Mouse (Mus musculus): ENCODE results near the gene Psme2.

Psme2 gene

GRCm38 (mm10) chr14:55590748-55591330 lies at the start of gene Psme2:
Gene Psme2, minus strand, starts transcription at chr14:55591113.
- DNase-seq (ENCODE audit: low spot score in 2 of 2), result peak; percentile 90 to 95

DNA sequence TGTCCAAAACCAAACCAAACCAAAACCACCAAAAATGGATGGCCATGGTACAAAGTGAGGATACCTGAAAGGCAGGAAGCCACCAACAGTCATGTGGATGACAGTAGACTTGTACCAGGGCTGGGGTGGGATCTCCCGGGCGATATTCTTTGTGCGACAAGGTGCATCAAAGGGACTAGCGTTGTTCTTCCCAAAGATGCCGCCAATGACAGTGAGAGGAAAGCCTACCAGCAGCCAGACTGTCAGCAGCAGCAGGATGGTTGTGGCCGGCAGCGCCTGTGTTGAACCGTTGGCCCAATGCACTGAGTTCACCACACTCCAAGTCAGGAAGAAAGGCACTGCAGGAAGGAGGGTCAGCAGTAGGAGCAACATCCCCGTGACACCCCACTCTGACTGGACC lies 46.9 kb upstream of the Psme2 start, which contains the start of gene Gm49378:
Gene Gm49378, minus strand, starts transcription at position 101 of the 400 bp plus-strand sequence.
- no peak for DNase-seq (ENCODE audit: low spot score in 2 of 2)

DNA sequence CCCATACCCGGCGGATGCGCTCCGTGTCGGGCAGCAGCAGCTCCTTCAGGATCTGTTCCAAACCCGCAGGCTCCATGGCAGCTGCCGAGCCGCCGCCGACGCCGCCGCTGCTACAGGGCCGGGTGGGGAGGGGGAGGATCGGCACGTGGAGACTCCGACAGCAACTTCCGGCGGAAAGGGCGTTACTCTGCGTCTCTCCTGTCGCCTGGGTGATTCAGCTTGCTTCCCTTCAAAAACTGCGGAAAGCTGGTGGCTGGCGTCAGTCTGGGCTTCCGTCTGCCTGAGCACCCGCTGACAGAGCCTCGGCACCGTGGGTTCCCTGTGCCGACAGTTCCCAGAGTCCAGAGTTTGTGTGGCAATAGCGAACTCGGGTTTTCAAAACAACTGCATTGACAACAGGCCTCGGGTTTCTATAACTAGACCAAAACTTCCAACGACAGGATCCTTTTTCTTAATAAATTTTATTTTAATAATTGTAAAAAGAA lies 44.7 kb upstream of the Psme2 start, which contains the start of gene Ipo4:
Gene Ipo4, minus strand, starts transcription at position 435 of the 485 bp plus-strand sequence.
- DNase-seq (ENCODE audit: low spot score in 2 of 2), result peak; percentile 75 to 89

DNA sequence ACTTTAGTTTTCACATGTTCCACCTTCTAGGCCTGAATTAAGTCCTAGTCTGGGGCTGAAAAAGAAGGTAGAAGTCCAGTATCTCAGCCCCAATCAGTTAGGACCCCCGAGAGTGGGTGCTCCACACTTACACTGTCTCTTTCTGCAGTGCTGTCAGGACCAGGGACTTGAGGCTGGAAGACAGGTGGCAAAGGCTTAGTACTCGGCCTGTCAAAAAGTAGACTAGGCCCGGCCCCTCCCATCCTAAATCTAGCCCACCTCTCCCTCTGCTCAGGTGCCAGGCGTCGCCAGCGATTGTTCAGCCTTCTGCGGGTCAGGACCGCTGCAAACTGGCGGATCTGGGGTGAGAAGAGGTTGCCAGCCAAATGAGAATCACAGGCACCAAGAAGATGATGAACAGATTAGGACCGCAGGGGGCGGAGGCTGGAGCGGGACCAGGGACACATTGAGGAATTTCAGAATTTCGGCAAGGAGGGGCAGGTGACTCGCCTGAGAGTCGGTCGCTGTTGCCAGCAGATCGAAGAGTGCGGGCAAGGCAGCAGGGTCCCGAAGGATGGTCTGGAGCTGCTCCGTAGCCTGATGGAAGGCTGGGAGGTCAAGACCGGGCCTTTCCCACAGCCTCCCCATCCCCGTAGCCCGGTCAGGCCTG lies 44.1 kb upstream of the Psme2 start:
- DNase-seq (ENCODE audit: low spot score in 2 of 2), result no peak

GRCm38 (mm10) chr14:55629312-55629711 lies 38.4 kb upstream of the Psme2 start:
- DNase-seq (ENCODE audit: low spot score in 2 of 2), result peak in 1 of 2 experiments; percentile 53

GRCm38 (mm10) chr14:55628077-55628827 lies 37.3 kb upstream of the Psme2 start:
- DNase-seq (ENCODE audit: low spot score in 2 of 2), result no peak

- no peak for DNase-seq (ENCODE audit: low spot score in 2 of 2)
These were observed 27.7 kb upstream of the Psme2 start for GRCm38 (mm10) chr14:55618486-55619195.

DNA sequence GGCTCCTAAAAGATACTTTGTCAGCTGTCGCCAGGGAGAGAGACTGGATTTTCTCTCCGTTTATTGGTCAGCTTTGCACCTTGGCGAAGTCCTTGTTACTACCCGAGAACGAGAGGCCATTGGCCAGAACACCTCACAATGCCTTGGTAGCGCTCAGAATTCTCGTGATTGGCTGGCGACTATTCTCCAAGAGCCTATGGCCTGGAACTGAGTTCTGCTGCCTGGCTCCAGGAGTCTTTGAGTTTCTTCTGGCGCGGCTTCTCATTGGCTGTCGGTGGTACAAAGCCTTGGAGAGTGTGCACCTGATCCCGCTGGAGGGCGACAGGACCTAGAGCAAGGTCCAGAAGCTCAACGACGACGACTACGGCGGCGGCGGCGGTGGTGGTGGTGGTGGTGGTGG lies 26.9 kb upstream of the Psme2 start, which contains the start of gene Rec8:
Gene Rec8, plus strand, starts transcription at position 216 of the 400 bp plus-strand sequence.
- no peak for DNase-seq (ENCODE audit: low spot score in 2 of 2)

- DNase-seq (ENCODE audit: low spot score in 2 of 2), result no peak
These were observed 25.9 kb upstream of the Psme2 start for GRCm38 (mm10) chr14:55616844-55617243.

DNA sequence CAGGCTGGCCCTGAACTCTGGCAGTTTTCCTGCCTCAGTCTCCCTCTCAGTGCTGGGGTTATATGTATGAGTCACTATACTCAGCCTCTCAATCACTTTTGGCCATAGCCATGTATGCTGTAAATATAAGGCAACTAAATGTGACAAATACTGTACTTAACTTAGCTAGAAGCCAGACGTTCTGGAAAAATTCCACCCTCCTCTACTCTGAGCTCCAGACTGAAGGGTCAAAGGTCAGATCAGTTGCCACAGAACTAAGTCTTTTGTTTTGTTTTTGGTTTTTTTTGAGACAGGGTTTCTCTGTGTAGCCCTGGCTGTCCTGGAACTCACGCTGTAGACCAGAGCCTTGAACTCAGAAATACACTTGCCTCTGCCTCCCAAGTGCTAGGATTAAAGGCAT lies 25.0 kb upstream of the Psme2 start:
- DNase-seq (ENCODE audit: low spot score in 2 of 2), result no peak

DNA sequence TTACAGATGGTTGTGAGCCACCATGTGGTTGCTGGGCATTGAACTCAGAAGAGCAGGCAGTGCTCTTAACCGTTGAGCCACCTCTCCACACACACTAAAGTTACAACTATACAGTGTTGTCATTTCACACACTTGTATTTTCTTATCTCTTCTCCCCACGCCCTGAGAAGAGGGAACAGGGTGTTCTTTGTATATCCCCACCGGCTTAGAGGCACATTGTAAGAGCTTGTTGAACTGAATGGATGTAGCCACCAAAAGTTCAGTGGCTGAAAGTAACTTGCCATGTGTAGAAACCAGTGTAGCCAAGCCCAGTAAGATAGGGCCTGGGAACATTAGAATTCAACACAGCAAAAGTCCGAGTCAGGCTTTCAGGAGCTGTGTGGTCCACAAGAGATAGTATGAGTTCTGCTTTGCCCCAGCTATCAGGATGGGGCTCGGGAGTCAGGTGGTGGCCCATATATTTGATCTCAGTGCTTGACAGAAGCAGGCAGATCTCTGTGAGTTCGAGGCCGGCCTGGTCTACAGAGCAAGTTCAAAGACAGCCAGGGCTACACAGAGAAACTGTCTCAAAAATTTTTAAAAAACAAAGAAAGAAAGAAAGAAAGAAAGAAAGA lies 23.8 kb upstream of the Psme2 start:
- DNase-seq (ENCODE audit: low spot score in 2 of 2), result no peak

- DNase-seq (ENCODE audit: low spot score in 2 of 2), result no peak
These were observed 22.4 kb upstream of the Psme2 start for GRCm38 (mm10) chr14:55613346-55613745.

GRCm38 (mm10) chr14:55608339-55608738 lies 17.4 kb upstream of the Psme2 start:
- no peak for DNase-seq (ENCODE audit: low spot score in 2 of 2)

DNA sequence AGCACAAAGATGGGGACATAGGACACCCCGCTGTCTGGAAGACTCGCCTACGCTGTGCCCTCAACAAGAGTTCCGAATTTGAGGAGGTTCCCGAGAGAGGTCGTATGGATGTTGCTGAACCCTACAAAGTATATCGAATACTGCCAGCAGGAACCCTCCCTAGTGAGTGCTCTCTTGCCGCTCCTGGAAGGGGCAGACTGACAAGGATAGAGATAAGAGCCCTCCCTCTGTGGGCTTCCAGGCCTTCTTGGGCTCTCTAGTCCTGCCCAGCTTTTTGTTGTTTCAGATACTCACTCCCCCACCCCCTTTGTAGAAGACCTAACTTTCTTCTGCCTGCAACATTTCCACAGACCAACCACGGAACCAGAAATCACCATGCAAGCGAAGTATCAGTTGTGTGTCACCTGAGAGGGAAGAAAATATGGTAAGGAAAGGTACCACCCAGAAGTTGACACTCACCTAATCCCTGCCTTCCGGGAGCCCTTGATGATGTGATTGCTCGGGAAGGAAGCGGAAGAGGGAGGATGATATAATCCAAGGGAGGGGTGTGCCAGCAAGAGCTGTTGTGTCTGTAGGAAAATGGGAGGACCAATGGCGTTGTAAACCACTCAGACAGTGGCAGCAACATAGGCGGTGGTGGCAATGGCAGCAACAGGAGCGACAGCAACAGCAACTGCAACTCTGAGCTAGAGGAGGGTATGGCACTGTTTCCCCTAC lies 15.0 kb upstream of the Psme2 start:
- DNase-seq (ENCODE audit: low spot score in 2 of 2), result no peak

- DNase-seq (ENCODE audit: low spot score in 2 of 2), result no peak
These were observed 13.9 kb upstream of the Psme2 start for GRCm38 (mm10) chr14:55604823-55605222.

DNA sequence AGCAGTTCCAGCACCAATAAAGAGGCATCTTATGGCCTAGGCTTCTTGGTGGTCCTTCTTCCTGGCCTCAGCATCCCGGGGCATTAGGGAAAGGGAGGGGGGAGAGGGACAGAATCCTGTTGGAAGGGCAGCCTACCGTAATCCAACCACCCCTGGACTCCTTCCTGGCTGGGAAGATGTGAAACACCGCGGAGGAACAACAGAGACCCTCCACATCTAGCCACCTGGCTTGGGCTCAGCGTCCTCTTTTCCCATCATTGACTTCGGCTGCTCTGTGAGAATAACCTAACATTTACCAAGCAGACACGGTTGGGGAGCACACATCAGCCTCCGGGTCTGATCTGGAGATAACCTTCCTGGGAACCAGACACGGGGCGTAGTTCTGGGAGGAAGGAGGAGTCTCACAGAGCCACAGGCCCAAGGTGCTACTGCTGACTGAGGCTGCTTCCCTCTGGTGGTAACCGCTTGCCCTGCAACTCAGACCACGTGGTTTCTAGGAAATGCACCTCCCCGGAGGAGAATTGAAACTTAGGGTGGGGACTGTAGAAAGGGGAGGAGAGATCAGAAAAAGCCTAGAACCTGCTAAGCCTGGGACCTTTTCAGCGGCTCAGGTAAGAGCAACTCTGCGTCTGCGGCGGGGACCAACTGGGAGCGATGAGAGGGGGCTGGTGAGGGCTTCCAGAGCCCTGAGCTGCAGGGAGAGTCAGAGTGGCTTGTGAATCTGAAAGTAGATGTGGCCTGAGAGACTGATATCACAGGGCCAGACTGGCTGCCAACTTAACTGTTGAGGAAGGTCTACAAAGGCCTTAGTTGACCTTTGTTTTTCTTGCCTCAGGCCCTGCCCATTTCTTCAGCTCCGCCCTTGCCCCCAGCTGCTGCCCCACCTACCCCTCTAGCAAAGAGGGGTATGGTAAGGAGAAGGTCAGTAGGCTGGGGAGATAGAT lies 13.0 kb upstream of the Psme2 start:
- DNase-seq (ENCODE audit: low spot score in 2 of 2), result peak; percentile 78 to 94

GRCm38 (mm10) chr14:55603271-55603632 lies 12.3 kb upstream of the Psme2 start, which contains the start of gene Irf9:
Gene Irf9, plus strand, starts transcription at chr14:55603571.
- no peak for DNase-seq (ENCODE audit: low spot score in 2 of 2)

DNA sequence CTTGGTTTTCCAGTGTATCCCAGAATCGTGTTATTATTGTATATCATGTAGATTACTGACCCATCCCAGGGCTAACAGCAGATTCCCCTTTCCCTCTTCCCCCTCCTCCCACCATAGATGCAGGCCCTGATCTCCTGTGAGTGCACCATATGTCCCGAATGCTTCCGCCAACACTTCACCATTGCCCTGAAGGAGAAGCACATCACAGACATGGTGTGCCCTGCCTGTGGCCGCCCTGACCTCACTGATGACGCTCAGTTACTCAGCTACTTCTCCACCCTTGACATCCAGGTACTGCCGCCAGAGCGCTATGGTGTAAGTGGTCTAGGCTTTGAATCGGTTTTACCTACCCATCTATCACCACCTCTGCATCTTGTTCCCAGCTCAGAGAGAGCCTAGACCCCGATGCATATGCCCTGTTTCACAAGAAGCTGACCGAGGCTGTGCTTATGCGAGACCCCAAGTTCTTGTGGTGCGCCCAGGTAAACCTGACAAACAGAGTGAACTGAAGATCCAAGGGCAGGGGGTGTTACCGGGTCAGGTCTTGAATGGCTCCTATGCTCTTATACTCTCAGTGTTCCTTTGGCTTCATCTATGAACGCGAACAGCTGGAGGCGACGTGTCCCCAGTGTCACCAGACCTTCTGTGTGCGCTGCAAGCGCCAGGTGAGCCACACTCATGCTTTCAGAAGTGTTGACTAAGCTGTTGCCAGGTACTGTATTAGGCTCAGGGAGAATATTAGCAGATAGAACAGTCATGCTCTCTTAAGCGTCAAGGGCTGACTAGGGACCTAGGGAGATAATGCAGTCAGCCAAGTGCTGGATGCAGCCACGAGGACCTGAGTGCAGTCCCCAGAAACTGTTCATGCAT lies 7.8 kb upstream of the Psme2 start:
- no peak for DNase-seq (ENCODE audit: low spot score in 2 of 2)

Data from left cerebral cortex, adult 9 months (tissue).